Mouse (Mus musculus) kidney, postnatal 0 days (tissue): Measurements from ENCODE around the gene Ppib. TPM values are rescaled to one million over a fixed set of nuclear protein-coding genes. Genes with fewer than 3 reads are reported as not detected.
A peak's percentile ranks its signal among the peaks of the same experiment; 100 is the strongest.

Experiments
- ATAC-seq: fragments of 200-750 bp; cut with Nextera tagmentation; replicated peaks from 2 replicates; pipeline ENCODE4 v1.8.0; 2017; ENCODE audit warnings: low read depth, moderate number of reproducible peaks, moderate TSS enrichment, moderate library complexity; ENCODE audit not compliant: low FRiP score
- DNase-seq: peaks from one replicate; pipeline ENCODE4 v3.0.0-alpha.2; 2016; ENCODE audit warnings: low spot score
- H3K27ac ChIP-seq: fragments of 300-500 bp; sonication (generic); 2 replicates; pipeline ENCODE4 v1.5.1; 2014; ENCODE audit warnings: mild to moderate bottlenecking
- H3K27me3 ChIP-seq: fragments of 300-500 bp; sonication (generic); 2 replicates; pipeline ENCODE4 v1.6.1; 2014; ENCODE audit warnings: low read length, mixed read lengths; ENCODE audit not compliant: insufficient read depth
- H3K36me3 ChIP-seq: fragments of 300-500 bp; sonication (generic); 2 replicates; pipeline ENCODE4 v1.6.1; 2014; ENCODE audit warnings: low read length, mixed read lengths; ENCODE audit not compliant: insufficient read depth
- H3K4me1 ChIP-seq: fragments of 300-500 bp; sonication (generic); replicated peaks from 2 replicates; pipeline ENCODE4 v1.6.1; 2014; ENCODE audit warnings: antibody characterized with exemption, low read length, mixed read lengths; ENCODE audit not compliant: insufficient read depth
- H3K4me2 ChIP-seq: fragments of 300-500 bp; sonication (generic); 2 replicates; pipeline ENCODE4 v1.6.1; 2014; ENCODE audit warnings: mild to moderate bottlenecking, low read length, moderate library complexity, mixed read lengths
- H3K4me3 ChIP-seq: fragments of 300-500 bp; sonication (generic); replicated peaks from 2 replicates; pipeline ENCODE4 v1.5.1; 2014; ENCODE audit warnings: low read depth, low read length
- H3K9ac ChIP-seq: fragments of 300-500 bp; sonication (generic); 2 replicates; pipeline ENCODE4 v1.6.1; 2014; ENCODE audit warnings: low read depth, low read length
- H3K9me3 ChIP-seq: fragments of 300-500 bp; sonication (generic); replicated peaks from 2 replicates; pipeline ENCODE4 v1.6.1; 2016; ENCODE audit warnings: low read length, inconsistent platforms, mixed read lengths
- CTCF ChIP-seq: IDR thresholded peaks from 2 replicates; pipeline ENCODE4 v1.5.1; 2016; ENCODE audit warnings: antibody characterized with exemption, low read depth, mild to moderate bottlenecking, moderate library complexity
- WGBS: fragments of 180-500 bp; shearing (Covaris S2); extraction: QIAGEN DNeasy Blood & Tissue Kit; methylation state at CpG from one replicate; pipeline ENCODE4 v1.1.7; 2014; 5-methylcytosine and 5-hydroxymethylcytosine counted together
- polyA plus RNA-seq: library from polyadenylated mRNA; unstranded; fragments of >200 nt; fragmentation: Nextera tagmentation; extraction: Ambion mirVana; gene quantifications from 2 replicates; pipeline ENCODE4 v1.2.1, GENCODE M21; 2015

Ppib gene
- polyA plus RNA-seq, 1 experiment from 2014 or later, result 789 TPM

DNA sequence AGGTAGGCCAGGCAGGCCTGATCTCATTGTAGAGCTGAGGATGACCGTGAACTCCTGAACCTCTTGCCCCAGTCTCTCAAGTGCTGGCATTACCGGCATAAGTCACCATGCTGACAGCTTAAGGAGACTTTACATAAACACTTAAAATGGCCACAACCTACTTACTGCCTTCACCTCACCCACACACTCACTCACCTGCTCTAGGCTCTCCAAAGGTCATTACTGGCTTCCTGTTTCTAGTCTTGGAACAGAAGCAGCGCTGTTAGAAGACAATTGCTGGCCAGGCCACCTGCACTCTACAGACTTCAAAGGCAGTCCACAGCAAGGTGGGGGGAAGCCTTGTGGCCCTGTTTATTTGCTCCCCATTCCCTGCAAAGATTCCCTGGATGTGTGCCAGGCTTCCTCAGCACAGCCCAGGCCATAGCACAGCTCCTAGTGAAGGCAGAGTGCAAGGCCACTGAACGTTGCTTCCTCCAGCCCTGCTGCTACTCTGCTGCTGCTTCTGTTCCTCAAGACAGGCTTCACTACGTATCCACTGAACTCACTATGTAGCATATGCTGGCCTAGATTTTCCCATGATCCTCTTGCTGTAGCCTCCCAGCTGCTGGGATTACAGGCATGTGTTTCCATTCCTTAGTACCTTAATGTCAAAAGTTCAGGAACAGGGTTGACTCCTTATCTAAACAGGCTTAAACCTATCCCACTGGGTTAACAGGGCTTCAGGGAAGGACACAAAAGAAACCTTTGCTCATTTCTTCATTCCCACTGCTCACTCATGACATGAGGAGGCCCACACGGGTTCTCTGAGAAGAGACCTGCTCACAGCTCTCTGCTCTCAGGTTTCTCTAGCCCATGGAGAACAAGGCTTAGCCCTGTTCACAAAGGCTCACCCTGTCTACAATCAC, 31.6 kb downstream of the Ppib start:
- Histone ChIP-seq H3K4me3 (no peak overlapping the region), H3K4me2 (no peak overlapping the region), H3K9me3 (no peaks in the 10 kb centered on the region), H3K4me1 (0 out of 2 replicates have a peak, but pooled peaks cover 3% of the 10 kb centered on the region), H3K36me3 (peaks cover 68% of the 10 kb centered on the region), H3K27ac (peak overlapping the region; percentile 60), H3K9ac (no peak overlapping the region), H3K27me3 (no peaks in the 10 kb centered on the region)
- ATAC-seq (no peak), DNase-seq (no peak)
- no peak for TF ChIP-seq CTCF
- 57% methylated on average over 6 of the region's 6 CpGs for whole genome bisulfite sequencing

DNA sequence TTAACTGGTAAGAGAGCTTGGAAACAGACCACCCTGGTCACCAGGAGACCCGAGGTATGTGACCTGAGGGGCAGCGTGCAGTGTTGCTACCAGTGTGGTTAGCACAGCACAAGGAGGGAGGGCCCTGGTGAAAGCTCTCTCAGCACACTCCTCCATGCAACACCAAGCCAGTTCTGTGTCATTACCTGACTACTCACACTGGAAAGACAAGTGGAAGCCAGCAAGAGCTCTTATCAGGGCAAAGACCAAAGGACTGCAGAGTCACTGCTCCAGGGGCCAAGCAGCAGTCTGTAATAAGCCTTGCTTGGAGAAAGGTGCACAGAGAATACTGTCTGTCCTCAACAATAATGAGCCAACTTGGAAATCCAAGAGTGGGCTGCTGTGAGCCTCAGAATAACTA, 32.6 kb downstream of the Ppib start:
- Histone ChIP-seq H3K36me3 (peaks cover 68% of the 10 kb centered on the region), H3K9me3 (no peaks in the 10 kb centered on the region), H3K9ac (no peak overlapping the region), H3K4me2 (no peak overlapping the region), H3K4me1 (0 out of 2 replicates have a peak, but pooled peaks cover 3% of the 10 kb centered on the region), H3K27me3 (no peaks in the 10 kb centered on the region), H3K4me3 (no peak overlapping the region), H3K27ac (peak overlapping the region; percentile 60; the same call in 1 of the 2 replicates)
- no peak for DNase-seq
- no peak for TF ChIP-seq CTCF
- no peak for ATAC-seq
- 58% methylated on average over 2 of the region's 2 CpGs for WGBS

DNA sequence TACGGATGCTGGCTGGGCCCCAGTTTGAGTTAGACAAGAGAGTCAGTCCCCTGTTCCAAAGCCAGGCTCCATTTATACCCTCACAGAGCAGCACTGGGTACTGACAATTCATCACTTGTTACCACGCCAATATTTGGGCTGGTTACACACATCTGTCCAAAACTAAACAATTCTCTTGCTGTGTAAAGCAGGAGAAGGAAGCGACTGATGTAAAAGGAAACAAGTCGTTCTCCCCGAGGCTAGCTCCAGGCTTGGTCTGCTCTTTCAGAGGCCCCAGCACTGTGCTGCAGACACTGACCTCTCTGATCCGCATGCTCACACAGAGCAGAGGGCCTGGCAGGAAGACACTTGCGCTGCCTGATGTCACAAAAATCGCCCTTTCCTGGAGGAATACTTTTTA, 41.6 kb downstream of the Ppib start:
- ATAC-seq, result no peak
- no peak for DNase-seq
- Histone ChIP-seq H3K9me3 (no peaks in the 10 kb centered on the region), H3K27me3 (no peaks in the 10 kb centered on the region), H3K4me1 (no peaks in the 10 kb centered on the region), H3K4me3 (no peak overlapping the region), H3K36me3 (peaks cover 60% of the 10 kb centered on the region), H3K4me2 (no peak overlapping the region), H3K9ac (no peak overlapping the region), H3K27ac (no peak overlapping the region)
- TF ChIP-seq CTCF, result no peak
- WGBS, result 90% methylated on average over 8 of the region's 8 CpGs

DNA sequence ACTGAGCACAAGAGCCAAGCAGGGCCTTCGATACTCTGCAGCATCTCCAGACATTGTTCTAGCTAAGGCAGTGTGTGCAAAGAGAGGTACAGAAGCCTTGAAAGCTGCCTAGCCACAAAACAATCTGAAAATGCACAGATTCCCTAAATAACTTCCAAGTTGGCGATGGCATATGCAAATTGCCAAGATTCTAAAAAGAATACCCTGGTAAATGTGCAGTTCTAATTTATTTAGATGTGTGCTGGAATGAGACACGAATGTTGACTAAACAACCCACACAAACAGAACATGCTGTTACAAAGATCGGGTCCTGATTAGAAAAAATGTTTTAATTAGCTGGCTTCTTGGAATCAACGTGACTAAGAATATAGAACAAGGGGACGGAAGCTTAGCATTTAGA, 42.6 kb downstream of the Ppib start:
- Histone ChIP-seq H3K36me3 (peaks cover 55% of the 10 kb centered on the region), H3K4me2 (no peak overlapping the region), H3K27me3 (no peaks in the 10 kb centered on the region), H3K9ac (no peak overlapping the region), H3K9me3 (no peaks in the 10 kb centered on the region), H3K27ac (no peak overlapping the region), H3K4me1 (no peaks in the 10 kb centered on the region), H3K4me3 (no peak overlapping the region)
- no peak for TF ChIP-seq CTCF
- WGBS, result 91% methylated on average over 6 of the region's 6 CpGs
- ATAC-seq, result no peak
- DNase-seq, result no peak

- Histone ChIP-seq H3K9ac (no peak overlapping the region), H3K4me1 (no peaks in the 10 kb centered on the region), H3K27me3 (no peaks in the 10 kb centered on the region), H3K27ac (no peak overlapping the region), H3K9me3 (no peaks in the 10 kb centered on the region), H3K4me3 (no peak overlapping the region), H3K4me2 (no peak overlapping the region), H3K36me3 (peaks cover 47% of the 10 kb centered on the region)
- ATAC-seq (no peak), DNase-seq (no peak)
- TF ChIP-seq CTCF, result no peak
- 82% methylated on average over 4 of the region's 4 CpGs for WGBS
Measured at GRCm38 (mm10) chr9:66104601-66105000, 44.6 kb downstream of the Ppib start.

- Histone ChIP-seq H3K9me3 (no peaks in the 10 kb centered on the region), H3K4me3 (no peak overlapping the region), H3K27ac (0 out of 2 replicates have a peak overlapping the region, but pooled peaks have one; percentile 40), H3K36me3 (peaks cover 42% of the 10 kb centered on the region), H3K9ac (no peak overlapping the region), H3K4me2 (no peak overlapping the region), H3K27me3 (no peaks in the 10 kb centered on the region), H3K4me1 (no peaks in the 10 kb centered on the region)
- no peak for ATAC-seq
- 73% methylated on average over 8 of the region's 8 CpGs for WGBS
- TF ChIP-seq CTCF, result no peak
- peak; percentile 29 for DNase-seq
Measured at GRCm38 (mm10) chr9:66105168-66105567, 45.1 kb downstream of the Ppib start.
